Mouse (Mus musculus) left cerebral cortex, adult 9 months (tissue): Measurements from ENCODE around the gene Colca2.

Source experiments
- DNase-seq, 2 experiments: peaks; one replicate each; pipeline ENCODE4 v3.0.0; 2022; ENCODE audit warnings: low spot score in 2 of 2

The Colca2 gene

GRCm38 (mm10) chr9:51272102-51272501 lies 6.3 kb downstream of the Colca2 start:
- no peak for DNase-seq

- no peak for DNase-seq
Measured at GRCm38 (mm10) chr9:51271073-51271472, 7.3 kb downstream of the Colca2 start.

DNA sequence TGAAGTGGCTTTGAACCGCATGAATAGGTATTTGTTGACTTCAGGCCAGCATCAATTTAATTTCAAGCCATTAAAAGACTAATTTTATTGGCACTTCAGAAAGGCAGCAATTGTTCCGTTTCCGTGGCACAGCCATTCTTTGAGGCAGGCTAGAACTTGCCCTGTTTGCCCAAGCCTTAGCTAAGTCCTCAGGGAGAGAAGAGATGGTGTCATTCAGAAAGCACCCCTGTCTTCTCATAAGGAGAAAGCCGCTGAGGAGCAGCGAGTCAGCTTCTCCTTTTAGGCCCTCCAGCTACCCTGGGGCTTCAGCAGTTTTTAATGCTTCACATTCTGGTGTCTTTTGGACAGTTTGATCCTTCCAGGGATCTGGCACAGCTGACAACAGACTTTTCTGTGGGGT lies 9.5 kb downstream of the Colca2 start:
- DNase-seq, result no peak

DNA sequence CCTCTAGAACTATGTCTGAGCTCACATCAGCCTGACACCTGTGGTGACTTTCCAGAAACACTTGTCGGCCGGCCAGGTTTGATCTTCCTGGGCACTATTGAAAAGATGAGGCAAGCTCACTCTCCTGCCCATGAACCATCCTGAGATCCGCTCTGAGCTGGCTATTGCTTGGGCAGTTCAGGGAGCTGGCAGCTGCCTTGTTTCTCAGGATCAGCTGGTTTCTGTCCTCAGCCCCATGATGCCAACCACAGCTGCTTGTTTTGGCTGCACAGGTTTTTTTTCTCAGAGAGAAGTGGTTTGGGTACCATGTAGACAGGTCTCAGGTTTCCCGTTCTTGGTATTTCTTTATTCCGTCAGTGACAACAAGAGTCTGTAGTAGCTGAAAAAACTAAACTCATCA lies 19.9 kb downstream of the Colca2 start:
- no peak for DNase-seq

GRCm38 (mm10) chr9:51256780-51257502 lies 21.4 kb downstream of the Colca2 start:
- no peak for DNase-seq

- DNase-seq, result peak; percentile 67 to 74
Measured at GRCm38 (mm10) chr9:51238741-51239385, 39.5 kb downstream of the Colca2 start.

GRCm38 (mm10) chr9:51232163-51232562 lies 46.2 kb downstream of the Colca2 start:
- no peak for DNase-seq

- no peak for DNase-seq
Measured at GRCm38 (mm10) chr9:51230701-51231389, 47.5 kb downstream of the Colca2 start.

DNA sequence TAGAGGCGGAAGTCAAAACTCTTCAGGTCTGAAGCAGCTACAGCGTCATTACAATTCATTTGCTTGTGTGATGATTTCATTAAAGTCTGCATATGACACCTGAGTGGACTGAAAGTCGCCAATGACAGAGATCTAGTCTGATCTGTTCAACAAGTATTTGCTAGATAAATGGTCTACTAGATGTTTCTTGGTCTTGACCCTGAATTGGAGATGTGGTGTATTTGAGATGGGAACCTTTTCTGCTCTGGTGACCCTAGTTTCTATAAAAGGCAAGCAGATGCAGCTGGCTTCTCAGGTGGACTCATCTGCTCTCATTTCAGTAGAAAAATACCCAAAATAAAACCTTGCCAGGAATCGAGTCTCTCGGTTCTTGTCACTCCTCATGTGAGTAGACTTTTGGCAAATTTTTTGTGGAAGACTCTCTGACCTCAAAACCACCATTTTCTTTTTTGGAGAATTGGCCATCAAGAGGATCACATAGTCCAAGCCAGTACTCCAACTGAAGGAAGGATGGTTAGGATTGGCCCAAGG lies 52.7 kb downstream of the Colca2 start:
- DNase-seq, result no peak
